Mouse (Mus musculus) cortical plate, adult 2 months (tissue): Measurements from ENCODE around the gene Prf1. TPM values are rescaled to one million over a fixed set of nuclear protein-coding genes. Genes with fewer than 3 reads are reported as not detected.

Source experiments
- H3K27ac ChIP-seq: fragments of 200-500 bp; 2 replicates; pipeline ENCODE4 v1.5.1; 2012; ENCODE audit warnings: low read length, control low read depth, inconsistent platforms; ENCODE audit not compliant: insufficient read depth
- H3K4me1 ChIP-seq: fragments of 200-500 bp; 2 replicates; pipeline ENCODE4 v1.6.1; 2011; ENCODE audit warnings: low read length; ENCODE audit not compliant: control insufficient read depth, insufficient read depth
- H3K4me3 ChIP-seq: fragments of 200-500 bp; 2 replicates; pipeline ENCODE4 v1.5.1; 2011; ENCODE audit warnings: mild to moderate bottlenecking, low read length, control low read depth; ENCODE audit not compliant: insufficient read depth
- CTCF ChIP-seq: fragments of 200-500 bp; IDR thresholded peaks from 2 replicates; pipeline ENCODE4 v1.5.1; 2011; ENCODE audit warnings: mild to moderate bottlenecking, control low read depth, low read length; ENCODE audit not compliant: insufficient read depth; ENCODE audit errors: extremely low read depth
- POLR2A ChIP-seq: fragments of 200-500 bp; IDR thresholded peaks from 2 replicates; pipeline ENCODE4 v1.6.1; 2011; ENCODE audit warnings: mild to moderate bottlenecking, low read length, control low read depth; ENCODE audit not compliant: insufficient read depth; ENCODE audit errors: extremely low read depth
- polyA plus RNA-seq: library from polyadenylated mRNA; depleted of rRNA; stranded (reverse); fragments of >200 nt; gene quantifications from 2 replicates; pipeline ENCODE4 v1.2.3, GENCODE M21; 2012

Gene Prf1
- polyA plus RNA-seq, 1 experiment: not detected

- TF ChIP-seq CTCF (no peak), POLR2A (no peak)
- H3K4me1 ChIP-seq: no peaks in the 10 kb centered on the region
- no peak overlapping the region for H3K4me3 ChIP-seq
- H3K27ac ChIP-seq: no peak overlapping the region
Observed at GRCm38 (mm10) chr10:61272089-61272626, 25.5 kb upstream of the Prf1 start.

- H3K27ac ChIP-seq: no peak overlapping the region
- no peaks in the 10 kb centered on the region for H3K4me1 ChIP-seq
- no peak for TF ChIP-seq POLR2A
- no peak for TF ChIP-seq CTCF
- H3K4me3 ChIP-seq: no peak overlapping the region
Observed at GRCm38 (mm10) chr10:61272631-61273030, 25.0 kb upstream of the Prf1 start.

GRCm38 (mm10) chr10:61273081-61273843 lies 24.4 kb upstream of the Prf1 start, which contains the start of gene Adamts14:
Gene Adamts14 (minus strand): TSS chr10:61273438.
- no peak within 1 kb of the TSS for H3K27ac ChIP-seq
- H3K4me3 ChIP-seq: no peak within 1 kb of the TSS
- no peak for TF ChIP-seq POLR2A
- no peaks in the 10 kb centered on the region for H3K4me1 ChIP-seq

- TF ChIP-seq POLR2A: no peak
- TF ChIP-seq CTCF: no peak
- Histone ChIP-seq H3K4me1 (no peaks in the 10 kb centered on the region), H3K4me3 (no peak overlapping the region), H3K27ac (no peak overlapping the region)
Observed at GRCm38 (mm10) chr10:61273844-61274215, 23.8 kb upstream of the Prf1 start.

- H3K4me1 ChIP-seq: no peaks in the 10 kb centered on the region
- H3K27ac ChIP-seq: no peak overlapping the region
- no peak overlapping the region for H3K4me3 ChIP-seq
- no peak for TF ChIP-seq POLR2A
- no peak for TF ChIP-seq CTCF
Observed at GRCm38 (mm10) chr10:61274532-61274931, 23.1 kb upstream of the Prf1 start.

GRCm38 (mm10) chr10:61275669-61276110 lies 21.9 kb upstream of the Prf1 start:
- Histone ChIP-seq H3K4me1 (no peaks in the 10 kb centered on the region), H3K4me3 (no peak overlapping the region), H3K27ac (no peak overlapping the region)
- TF ChIP-seq CTCF: peak; percentile 69
- TF ChIP-seq POLR2A: no peak

GRCm38 (mm10) chr10:61277051-61277450 lies 20.6 kb upstream of the Prf1 start:
- H3K4me3 ChIP-seq: no peak overlapping the region
- H3K27ac ChIP-seq: no peak overlapping the region
- no peaks in the 10 kb centered on the region for H3K4me1 ChIP-seq
- TF ChIP-seq POLR2A (no peak), CTCF (no peak)

GRCm38 (mm10) chr10:61277918-61278674 lies 19.5 kb upstream of the Prf1 start:
- Histone ChIP-seq H3K27ac (no peak overlapping the region), H3K4me1 (no peaks in the 10 kb centered on the region), H3K4me3 (no peak overlapping the region)
- TF ChIP-seq CTCF: no peak
- no peak for TF ChIP-seq POLR2A

- Histone ChIP-seq H3K4me3 (no peak overlapping the region), H3K27ac (no peak overlapping the region), H3K4me1 (no peaks in the 10 kb centered on the region)
- no peak for TF ChIP-seq CTCF
Observed at GRCm38 (mm10) chr10:61281115-61281514, 16.5 kb upstream of the Prf1 start.

- Histone ChIP-seq H3K4me1 (no peaks in the 10 kb centered on the region), H3K27ac (no peak overlapping the region)
- TF ChIP-seq POLR2A (no peak), CTCF (no peak)
Observed at GRCm38 (mm10) chr10:61284309-61284708, 13.3 kb upstream of the Prf1 start.

More at GRCm38 (mm10) chr10:61284309-61284708, 13.3 kb upstream of the Prf1 start:
- H3K4me3 ChIP-seq: no peak overlapping the region
